Mouse (Mus musculus): ENCODE measurements around the gene Gm20388. TPM values are rescaled to one million over a fixed set of nuclear protein-coding genes. Genes with fewer than 3 reads are reported as not detected.

Gm20388 gene
- polyA plus RNA-seq, 1 experiment: 28.1 TPM

- Histone ChIP-seq H3K9me3 (replicated peaks; ENCODE audit: control insufficient read depth, insufficient read depth, low read length, poor library complexity, severe bottlenecking) (no peaks in the 10 kb centered on the region), H3K9ac (ENCODE audit: low read depth, poor library complexity, severe bottlenecking) (no peak overlapping the region), H3K4me1 (ENCODE audit: control insufficient read depth, insufficient read depth, low read length) (no peaks in the 10 kb centered on the region), H3K36me3 (ENCODE audit: control insufficient read depth, insufficient read depth, low read length, poor library complexity, severe bottlenecking) (peaks cover 33% of the 10 kb centered on the region), H3K27ac (ENCODE audit: insufficient read depth, low read length) (no peak overlapping the region), H3K4me3 (ENCODE audit: low read depth, low read length) (no peak overlapping the region), H3K27me3 (ENCODE audit: control insufficient read depth, insufficient read depth, low read length, poor library complexity, severe bottlenecking) (no peaks in the 10 kb centered on the region)
- TF ChIP-seq POLR2A (IDR thresholded peaks at IDR 0.05; ENCODE audit: insufficient read depth, low read length) (no peak), EP300 (IDR thresholded peaks at IDR 0.05; ENCODE audit: insufficient read depth, low read depth, low read length) (no peak), CTCF (IDR thresholded peaks at IDR 0.05; ENCODE audit: low read depth, low read length) (no peak)
These were observed 3195.9 kb downstream of the Gm20388 start for GRCm38 (mm10) chr8:123106531-123106930.

- H3K36me3 ChIP-seq (ENCODE audit: control insufficient read depth, insufficient read depth, low read length, poor library complexity, severe bottlenecking): peaks cover 28% of the 10 kb centered on the region
- TF ChIP-seq EP300 (IDR thresholded peaks at IDR 0.05; ENCODE audit: insufficient read depth, low read depth, low read length) (no peak), POLR2A (IDR thresholded peaks at IDR 0.05; ENCODE audit: insufficient read depth, low read length) (no peak), CTCF (IDR thresholded peaks at IDR 0.05; ENCODE audit: low read depth, low read length) (no peak)
These were observed 3197.4 kb downstream of the Gm20388 start for GRCm38 (mm10) chr8:123108010-123108409.

GRCm38 (mm10) chr8:123108953-123109352, 3198.3 kb downstream of the Gm20388 start:
- TF ChIP-seq POLR2A (IDR thresholded peaks at IDR 0.05; ENCODE audit: insufficient read depth, low read length) (no peak), CTCF (IDR thresholded peaks at IDR 0.05; ENCODE audit: low read depth, low read length) (no peak), EP300 (IDR thresholded peaks at IDR 0.05; ENCODE audit: insufficient read depth, low read depth, low read length) (no peak)
- Histone ChIP-seq H3K4me1 (ENCODE audit: control insufficient read depth, insufficient read depth, low read length) (no peaks in the 10 kb centered on the region), H3K9me3 (replicated peaks; ENCODE audit: control insufficient read depth, insufficient read depth, low read length, poor library complexity, severe bottlenecking) (no peaks in the 10 kb centered on the region), H3K27me3 (ENCODE audit: control insufficient read depth, insufficient read depth, low read length, poor library complexity, severe bottlenecking) (no peaks in the 10 kb centered on the region), H3K4me3 (ENCODE audit: low read depth, low read length) (no peak overlapping the region), H3K9ac (ENCODE audit: low read depth, poor library complexity, severe bottlenecking) (no peak overlapping the region), H3K27ac (ENCODE audit: insufficient read depth, low read length) (no peak overlapping the region), H3K36me3 (ENCODE audit: control insufficient read depth, insufficient read depth, low read length, poor library complexity, severe bottlenecking) (peaks cover 18% of the 10 kb centered on the region)

More at GRCm38 (mm10) chr8:123108010-123108409, 3197.4 kb downstream of the Gm20388 start:
- Histone ChIP-seq H3K9me3 (replicated peaks; ENCODE audit: control insufficient read depth, insufficient read depth, low read length, poor library complexity, severe bottlenecking) (no peaks in the 10 kb centered on the region), H3K27ac (ENCODE audit: insufficient read depth, low read length) (no peak overlapping the region), H3K27me3 (ENCODE audit: control insufficient read depth, insufficient read depth, low read length, poor library complexity, severe bottlenecking) (no peaks in the 10 kb centered on the region), H3K9ac (ENCODE audit: low read depth, poor library complexity, severe bottlenecking) (no peak overlapping the region), H3K4me3 (ENCODE audit: low read depth, low read length) (no peak overlapping the region), H3K4me1 (ENCODE audit: control insufficient read depth, insufficient read depth, low read length) (no peaks in the 10 kb centered on the region)

- H3K27me3 ChIP-seq (ENCODE audit: control insufficient read depth, insufficient read depth, low read length, poor library complexity, severe bottlenecking): no peaks in the 10 kb centered on the region
- no peak overlapping the region for H3K27ac ChIP-seq (ENCODE audit: insufficient read depth, low read length)
These were observed 3200.0 kb downstream of the Gm20388 start for GRCm38 (mm10) chr8:123110649-123111048.

GRCm38 (mm10) chr8:123112892-123113291, 3202.3 kb downstream of the Gm20388 start:
- no peaks in the 10 kb centered on the region for H3K36me3 ChIP-seq (ENCODE audit: control insufficient read depth, insufficient read depth, low read length, poor library complexity, severe bottlenecking)
- H3K27me3 ChIP-seq (ENCODE audit: control insufficient read depth, insufficient read depth, low read length, poor library complexity, severe bottlenecking): peaks cover 12% of the 10 kb centered on the region; the same call in 1 of the 2 replicates
- no peaks in the 10 kb centered on the region for H3K4me1 ChIP-seq (ENCODE audit: control insufficient read depth, insufficient read depth, low read length)
- H3K9ac ChIP-seq (ENCODE audit: low read depth, poor library complexity, severe bottlenecking): no peak overlapping the region
- no peak overlapping the region for H3K27ac ChIP-seq (ENCODE audit: insufficient read depth, low read length)
- H3K9me3 ChIP-seq (replicated peaks; ENCODE audit: control insufficient read depth, insufficient read depth, low read length, poor library complexity, severe bottlenecking): no peaks in the 10 kb centered on the region
- TF ChIP-seq CTCF (IDR thresholded peaks at IDR 0.05; ENCODE audit: low read depth, low read length) (no peak), EP300 (IDR thresholded peaks at IDR 0.05; ENCODE audit: insufficient read depth, low read depth, low read length) (no peak)
- no peak overlapping the region for H3K4me3 ChIP-seq (ENCODE audit: low read depth, low read length)

More at GRCm38 (mm10) chr8:123110649-123111048, 3200.0 kb downstream of the Gm20388 start:
- Histone ChIP-seq H3K4me1 (ENCODE audit: control insufficient read depth, insufficient read depth, low read length) (no peaks in the 10 kb centered on the region), H3K9ac (ENCODE audit: low read depth, poor library complexity, severe bottlenecking) (no peak overlapping the region), H3K4me3 (ENCODE audit: low read depth, low read length) (no peak overlapping the region), H3K9me3 (replicated peaks; ENCODE audit: control insufficient read depth, insufficient read depth, low read length, poor library complexity, severe bottlenecking) (no peaks in the 10 kb centered on the region), H3K36me3 (ENCODE audit: control insufficient read depth, insufficient read depth, low read length, poor library complexity, severe bottlenecking) (peaks cover 1% of the 10 kb centered on the region; the same call in 1 of the 2 replicates)
- TF ChIP-seq EP300 (IDR thresholded peaks at IDR 0.05; ENCODE audit: insufficient read depth, low read depth, low read length) (no peak), POLR2A (IDR thresholded peaks at IDR 0.05; ENCODE audit: insufficient read depth, low read length) (no peak), CTCF (IDR thresholded peaks at IDR 0.05; ENCODE audit: low read depth, low read length) (peak; percentile 70)

GRCm38 (mm10) chr8:123113908-123114469, 3203.3 kb downstream of the Gm20388 start:
- Histone ChIP-seq H3K27ac (ENCODE audit: insufficient read depth, low read length) (no peak overlapping the region), H3K27me3 (ENCODE audit: control insufficient read depth, insufficient read depth, low read length, poor library complexity, severe bottlenecking) (peaks cover 16% of the 10 kb centered on the region; the same call in 1 of the 2 replicates), H3K4me1 (ENCODE audit: control insufficient read depth, insufficient read depth, low read length) (no peaks in the 10 kb centered on the region), H3K36me3 (ENCODE audit: control insufficient read depth, insufficient read depth, low read length, poor library complexity, severe bottlenecking) (no peaks in the 10 kb centered on the region), H3K9ac (ENCODE audit: low read depth, poor library complexity, severe bottlenecking) (no peak overlapping the region), H3K9me3 (replicated peaks; ENCODE audit: control insufficient read depth, insufficient read depth, low read length, poor library complexity, severe bottlenecking) (no peaks in the 10 kb centered on the region), H3K4me3 (ENCODE audit: low read depth, low read length) (no peak overlapping the region)
- TF ChIP-seq POLR2A (IDR thresholded peaks at IDR 0.05; ENCODE audit: insufficient read depth, low read length): no peak
- TF ChIP-seq CTCF (IDR thresholded peaks at IDR 0.05; ENCODE audit: low read depth, low read length): no peak
- TF ChIP-seq EP300 (IDR thresholded peaks at IDR 0.05; ENCODE audit: insufficient read depth, low read depth, low read length): no peak

Data from ES-Bruce4 (cell line).